Mouse (Mus musculus): ENCODE results near the gene Zyg11a. TPM values are rescaled to one million over a fixed set of nuclear protein-coding genes. Genes with fewer than 3 reads are reported as not detected.
"Not testable (repeated sequence)": the region's sequence is repeated elsewhere in the genome, so short reads cannot be mapped to it uniquely, and the experiment has no call there.

The Zyg11a gene
- polyA plus RNA-seq, 1 experiment = 1.1 TPM

GRCm38 (mm10) chr4:108155141-108155540 lies 62.7 kb downstream of the Zyg11a start:
- 64% methylated on average over 1 of the region's 1 CpGs for WGBS
- DNase-seq (ENCODE audit: low read depth, low spot score) = not testable (repeated sequence)

GRCm38 (mm10) chr4:108145554-108145953 lies 72.3 kb downstream of the Zyg11a start:
- WGBS = 40% methylated on average over 3 of the region's 3 CpGs
- not testable (repeated sequence) for DNase-seq (ENCODE audit: low read depth, low spot score)

GRCm38 (mm10) chr4:108144880-108145279 lies 73.0 kb downstream of the Zyg11a start, which contains the start of gene Scp2:
Scp2 (minus strand) TSS chr4:108144998.
- 68% methylated on average over 1 of the region's 1 CpGs for WGBS

GRCm38 (mm10) chr4:108143778-108144177 lies 74.1 kb downstream of the Zyg11a start:
- no peak for DNase-seq (ENCODE audit: low read depth, low spot score)

More at GRCm38 (mm10) chr4:108144880-108145279, 73.0 kb downstream of the Zyg11a start, which contains the start of gene Scp2:
- DNase-seq (ENCODE audit: low read depth, low spot score) = no peak

GRCm38 (mm10) chr4:108143178-108143577 lies 74.7 kb downstream of the Zyg11a start:
- not testable (repeated sequence) for DNase-seq (ENCODE audit: low read depth, low spot score)
- WGBS = 64% methylated on average over 2 of the region's 2 CpGs

GRCm38 (mm10) chr4:108136938-108137337 lies 80.9 kb downstream of the Zyg11a start:
- DNase-seq (ENCODE audit: low read depth, low spot score) = no peak
- 87% methylated on average over 5 of the region's 5 CpGs for WGBS

Other genes with a start within 250 kb of the Zyg11a start
- 0.07 and 0.25 TPM in 2 replicates for gene Slc1a7, start 249.7 kb downstream of the Zyg11a start, polyA plus RNA-seq (2012; rRNA removed)
- 19.0 and 53.1 TPM in 2 replicates for gene Podn, start 121.6 kb downstream of the Zyg11a start, polyA plus RNA-seq (2012; rRNA removed)
- 228 and 374 TPM in 2 replicates for gene Scp2, start 73.0 kb downstream of the Zyg11a start, polyA plus RNA-seq (2012; rRNA removed)
- 26.7 and 35.2 TPM in 2 replicates for gene Echdc2, start 52.6 kb downstream of the Zyg11a start, polyA plus RNA-seq (2012; rRNA removed)
- 4.4 and 8.1 TPM in 2 replicates for gene Zyg11b, start 83.0 kb upstream of the Zyg11a start, polyA plus RNA-seq (2012; rRNA removed)
- 14.5 and 17.9 TPM in 2 replicates for gene Coa7, start 110.1 kb upstream of the Zyg11a start, polyA plus RNA-seq (2012; rRNA removed)
- not detected in 2 replicates for gene Shisal2a, start 165.3 kb upstream of the Zyg11a start, polyA plus RNA-seq (2012; rRNA removed)
- 5.6 and 9.0 TPM in 2 replicates for gene Gpx7, start 188.9 kb upstream of the Zyg11a start, polyA plus RNA-seq (2012; rRNA removed)
- 18.8 and 30.8 TPM in 2 replicates for gene Tut4, start 241.4 kb upstream of the Zyg11a start, polyA plus RNA-seq (2012; rRNA removed)